10 mouse cellular contexts compared by ENCODE assay signal in genomic region chr19:17256388-17256787, GRCm38 (mm10).
A peak's percentile ranks its signal among the peaks of the same experiment; 100 is the strongest.
DNase-seq lines count a peak whose midpoint lies in the region; ATAC-seq and TF ChIP-seq lines count a peak whose summit lies in the region.
"Had no signal": no experiment of that assay in that cellular context is flagged by ENCODE, and none has a peak within 500 bp of the region (broad histone marks: within the 10 kb centered on the region; RNA-seq: fewer than 3 reads in every experiment).

No protein-coding gene starts in this region.

- H3K9me3 ChIP-seq in neural tube, embryonic 11.5 days (ENCODE audit: control insufficient read depth, low read length) = no peaks in the 10 kb centered on the region
- no peaks in the 10 kb centered on the region for H3K9me3 ChIP-seq in liver, embryonic 14.5 days (ENCODE audit: control insufficient read depth, low read length)
- H3K9me3 ChIP-seq: heart, embryonic 13.5 days had no signal

- DNase-seq in neural tube, embryonic 11.5 days (ENCODE audit: low spot score) = no peak
- no peak for DNase-seq in neural tube, embryonic 10.5 days (ENCODE audit: extremely low spot score, low spot score)
- peak; percentile 63 for DNase-seq in ZHBTc4 (ENCODE audit: low read depth, low spot score)
- DNase-seq in liver, embryonic 14.5 days (ENCODE audit: low read depth in 3 of 3, low spot score in 3 of 3) = no peak
- peak; percentile 78 for DNase-seq in splenic B cell, adult 2 months (ENCODE audit: low read depth, low spot score)
- DNase-seq in adrenal gland, postnatal 36 days = no peak
- no peak for DNase-seq in heart, postnatal 25 days (ENCODE audit: low spot score)
- no peak for DNase-seq in adrenal gland, adult 18-20 months (ENCODE audit: low spot score in 2 of 2)
- DNase-seq: adrenal gland, postnatal 25 days had no signal

- H3K4me3 ChIP-seq in neural tube, embryonic 11.5 days (ENCODE audit: low read depth, low read length) = no peak overlapping the region
- no peak overlapping the region for H3K4me3 ChIP-seq in liver, embryonic 14.5 days (ENCODE audit: insufficient read depth in 1 of 2, low read depth in 2 of 2, low read length in 2 of 2)
- H3K4me3 ChIP-seq: heart, embryonic 13.5 days had no signal

- no peaks in the 10 kb centered on the region for H3K36me3 ChIP-seq in neural tube, embryonic 11.5 days (ENCODE audit: control insufficient read depth, insufficient read depth, low read length)
- no peaks in the 10 kb centered on the region for H3K36me3 ChIP-seq in liver, embryonic 14.5 days (replicated peaks; ENCODE audit: control insufficient read depth, insufficient read depth, low read depth)
- H3K36me3 ChIP-seq in splenic B cell, adult 2 months (ENCODE audit: control insufficient read depth, insufficient read depth, low read length, poor library complexity, severe bottlenecking) = no peaks in the 10 kb centered on the region
- H3K36me3 ChIP-seq: heart, embryonic 13.5 days had no signal

- no peak overlapping the region for H3K9ac ChIP-seq in neural tube, embryonic 11.5 days (ENCODE audit: low read length)
- H3K9ac ChIP-seq in liver, embryonic 14.5 days (replicated peaks) = no peak overlapping the region
- H3K9ac ChIP-seq: heart, embryonic 13.5 days had no signal

- TF ChIP-seq EP300 in liver, embryonic 14.5 days (IDR thresholded peaks at IDR 0.05; ENCODE audit: low read depth) = no peak

- no peaks in the 10 kb centered on the region for H3K4me1 ChIP-seq in neural tube, embryonic 11.5 days (ENCODE audit: control insufficient read depth, insufficient read depth, low read length)
- H3K4me1 ChIP-seq in liver, embryonic 14.5 days (replicated peaks; ENCODE audit: control insufficient read depth in 2 of 2, insufficient read depth in 2 of 2, low read length in 1 of 2) = no peaks in the 10 kb centered on the region

- no peaks in the 10 kb centered on the region for H3K27me3 ChIP-seq in neural tube, embryonic 11.5 days (ENCODE audit: control insufficient read depth, insufficient read depth, low read length)
- no peaks in the 10 kb centered on the region for H3K27me3 ChIP-seq in liver, embryonic 14.5 days (ENCODE audit: control insufficient read depth, insufficient read depth, low read length)
- H3K27me3 ChIP-seq in splenic B cell, adult 2 months (ENCODE audit: control insufficient read depth, insufficient read depth, low read length, poor library complexity, severe bottlenecking) = no peaks in the 10 kb centered on the region
- H3K27me3 ChIP-seq: heart, embryonic 13.5 days had no signal

- TF ChIP-seq CTCF in liver, embryonic 14.5 days (IDR thresholded peaks at IDR 0.05; ENCODE audit: low read depth) = no peak

- no peak overlapping the region for H3K27ac ChIP-seq in neural tube, embryonic 11.5 days (ENCODE audit: low read depth, low read length)
- H3K27ac ChIP-seq in liver, embryonic 14.5 days = no peak overlapping the region
- H3K27ac ChIP-seq: heart, embryonic 13.5 days had no signal

- intact Hi-C loops in heart, postnatal 25 days (cut with DNase I) = no loop called here

- WGBS in neural tube, embryonic 11.5 days = 62% methylated on average over 8 of the region's 8 CpGs
- WGBS in liver, embryonic 14.5 days (ENCODE audit: insufficient replicate concordance) = 44% methylated on average over 8 of the region's 8 CpGs

- ATAC-seq in neural tube, embryonic 11.5 days (ENCODE audit: insufficient read depth, low FRiP score, low TSS enrichment) = peak; percentile 64; the same call in 1 of the 2 replicates
- 0 out of 2 replicates have a peak, but pooled peaks have one; percentile 35 for ATAC-seq in liver, embryonic 14.5 days (ENCODE audit: insufficient read depth)

- H3K4me2 ChIP-seq in neural tube, embryonic 11.5 days (ENCODE audit: low read depth) = no peak overlapping the region
- no peak overlapping the region for H3K4me2 ChIP-seq in liver, embryonic 14.5 days (ENCODE audit: low read depth)
- H3K4me2 ChIP-seq: heart, embryonic 13.5 days had no signal

Comparison
In these comparisons a context has a peak if more than half of its experiments do, and no peak if none do; other contexts are left out.
1. DNase-seq: peak in ZHBTc4 (single experiment) and splenic B cell, adult 2 months (single experiment); none in neural tube, embryonic 11.5 days (single experiment), neural tube, embryonic 10.5 days (single experiment), liver, embryonic 14.5 days (0 of 3), adrenal gland, postnatal 36 days (0 of 2), heart, postnatal 25 days (single experiment) and adrenal gland, adult 18-20 months (0 of 2).